Mouse (Mus musculus) adrenal gland, postnatal 14 days (tissue): ENCODE data around the gene S100a7a. TPM values are rescaled to one million over a fixed set of nuclear protein-coding genes. Genes with fewer than 3 reads are reported as not detected.

Experiments
- DNase-seq: peaks from one replicate; pipeline ENCODE4 v3.0.0; 2021; ENCODE audit warnings: mixed read lengths
- total RNA-seq: library from RNA; stranded (reverse); gene quantifications from 2 replicates; pipeline ENCODE4 v1.2.3, GENCODE M21; 2021

The S100a7a gene
- total RNA-seq, 1 experiment from 2014 or later = not detected

GRCm38 (mm10) chr3:90627807-90628206 is 26.0 kb upstream of the S100a7a start:
- no peak for DNase-seq

- DNase-seq = no peak
Observed at GRCm38 (mm10) chr3:90629298-90629697, 24.5 kb upstream of the S100a7a start.

GRCm38 (mm10) chr3:90631984-90632383 is 21.8 kb upstream of the S100a7a start:
- DNase-seq = no peak

- no peak for DNase-seq
Observed at GRCm38 (mm10) chr3:90638511-90639275, 15.1 kb upstream of the S100a7a start.

- DNase-seq = peak; percentile 28
Observed at GRCm38 (mm10) chr3:90639511-90640154, 14.2 kb upstream of the S100a7a start.

GRCm38 (mm10) chr3:90640981-90641380 is 12.8 kb upstream of the S100a7a start:
- no peak for DNase-seq

GRCm38 (mm10) chr3:90644220-90644619 is 9.6 kb upstream of the S100a7a start:
- DNase-seq = peak; percentile 77

- DNase-seq = no peak
Observed at GRCm38 (mm10) chr3:90647291-90647690, 6.5 kb upstream of the S100a7a start.

GRCm38 (mm10) chr3:90648981-90649380 is 4.8 kb upstream of the S100a7a start:
- DNase-seq = no peak

GRCm38 (mm10) chr3:90649832-90650231 is 4.0 kb upstream of the S100a7a start:
- no peak for DNase-seq

GRCm38 (mm10) chr3:90652878-90653508 is 824 bp upstream of the S100a7a start:
- DNase-seq = peak; percentile 81

- no peak for DNase-seq
Observed at GRCm38 (mm10) chr3:90657405-90657804, 3.6 kb downstream of the S100a7a start.

GRCm38 (mm10) chr3:90659364-90660044 is 5.7 kb downstream of the S100a7a start:
- DNase-seq = no peak

- peak; percentile 16 for DNase-seq
Observed at GRCm38 (mm10) chr3:90664219-90664618, 10.4 kb downstream of the S100a7a start.

GRCm38 (mm10) chr3:90668846-90669245 is 15.0 kb downstream of the S100a7a start, which contains the start of gene S100a8:
Gene S100a8, plus strand, starts transcription at chr3:90668978.
- peak; percentile 70 for DNase-seq

- no peak for DNase-seq
Observed at GRCm38 (mm10) chr3:90678656-90679055, 24.8 kb downstream of the S100a7a start.

- no peak for DNase-seq
Observed at GRCm38 (mm10) chr3:90683929-90684328, 30.1 kb downstream of the S100a7a start.

GRCm38 (mm10) chr3:90686835-90687234 is 33.0 kb downstream of the S100a7a start:
- no peak for DNase-seq

- no peak for DNase-seq
Observed at GRCm38 (mm10) chr3:90693496-90693895, 39.7 kb downstream of the S100a7a start.

GRCm38 (mm10) chr3:90695613-90696012 is 41.8 kb downstream of the S100a7a start, which contains the start of gene S100a9:
Gene S100a9, minus strand, starts transcription at chr3:90695721.
- no peak for DNase-seq

- no peak for DNase-seq
Observed at GRCm38 (mm10) chr3:90702244-90702643, 48.4 kb downstream of the S100a7a start.
